Mouse (Mus musculus) midbrain, embryonic 10.5 days (tissue): ENCODE measurements around the gene Cct5. TPM values are rescaled to one million over a fixed set of nuclear protein-coding genes. Genes with fewer than 3 reads are reported as not detected.
A peak's percentile ranks its signal among the peaks of the same experiment; 100 is the strongest.

Source experiments
- DNase-seq: peaks from one replicate; pipeline ENCODE4 v3.0.0-alpha.2; 2017; ENCODE audit warnings: low spot score
- H3K27ac ChIP-seq: fragments of 300-500 bp; sonication (generic); replicated peaks from 2 replicates; pipeline ENCODE4 v1.5.1; 2016; ENCODE audit warnings: mild to moderate bottlenecking
- H3K27me3 ChIP-seq: fragments of 300-500 bp; sonication (generic); 2 replicates; pipeline ENCODE4 v1.6.1; 2016; ENCODE audit warnings: low read depth, mild to moderate bottlenecking; ENCODE audit not compliant: poor library complexity, severe bottlenecking
- H3K36me3 ChIP-seq: fragments of 300-500 bp; sonication (generic); 2 replicates; pipeline ENCODE4 v1.6.1; 2016; ENCODE audit warnings: mild to moderate bottlenecking, moderate library complexity
- H3K4me1 ChIP-seq: fragments of 300-500 bp; sonication (generic); 2 replicates; pipeline ENCODE4 v1.6.1; 2016
- H3K4me3 ChIP-seq: fragments of 300-500 bp; sonication (generic); 2 replicates; pipeline ENCODE4 v1.5.1; 2016; ENCODE audit warnings: mild to moderate bottlenecking, moderate library complexity
- H3K9me3 ChIP-seq: fragments of 300-500 bp; sonication (generic); replicated peaks from 2 replicates; pipeline ENCODE4 v1.6.1; 2016; ENCODE audit warnings: mild to moderate bottlenecking
- WGBS: fragments of 180-500 bp; shearing (Covaris S2); methylation state at CpG from one replicate; pipeline ENCODE4 v1.1.7; 2016; 5-methylcytosine and 5-hydroxymethylcytosine counted together
- polyA plus RNA-seq: library from polyadenylated mRNA; unstranded; fragments of >200 nt; fragmentation: Nextera tagmentation; extraction: Ambion mirVana; gene quantifications from 2 replicates; pipeline ENCODE4 v1.2.1, GENCODE M21; 2016

Cct5 gene
- 728 and 772 TPM in 2 replicates for polyA plus RNA-seq

- peak; percentile 99 for DNase-seq
- peaks cover 28% of the 10 kb centered on the region for H3K4me1 ChIP-seq
- peaks cover 17% of the 10 kb centered on the region for H3K36me3 ChIP-seq
- no peaks in the 10 kb centered on the region for H3K27me3 ChIP-seq
- H3K9me3 ChIP-seq, result no peaks in the 10 kb centered on the region
- peak within 1 kb of the TSS; percentile 97 for H3K27ac ChIP-seq
- peak within 1 kb of the TSS; percentile 83 for H3K4me3 ChIP-seq
- under 1% methylated on average over 63 of the region's 63 CpGs for WGBS
Measured at GRCm38 (mm10) chr15:31601646-31602374, at the start of gene Cct5, which contains the start of gene Fam173b. Gene Cct5, minus strand, starts transcription at chr15:31601804. Gene Fam173b, plus strand, starts transcription at chr15:31601852.

- no peak for DNase-seq
- no peaks in the 10 kb centered on the region for H3K4me1 ChIP-seq
- no peak overlapping the region for H3K4me3 ChIP-seq
- no peaks in the 10 kb centered on the region for H3K27me3 ChIP-seq
- WGBS, result 98% methylated on average over 7 of the region's 7 CpGs
- no peak overlapping the region for H3K27ac ChIP-seq
- no peaks in the 10 kb centered on the region for H3K36me3 ChIP-seq
- H3K9me3 ChIP-seq, result no peaks in the 10 kb centered on the region
Measured at GRCm38 (mm10) chr15:31650821-31651220, 49.2 kb upstream of the Cct5 start.

- Histone ChIP-seq H3K4me1 (no peaks in the 10 kb centered on the region), H3K27ac (no peak overlapping the region), H3K36me3 (no peaks in the 10 kb centered on the region), H3K9me3 (no peaks in the 10 kb centered on the region), H3K4me3 (no peak overlapping the region), H3K27me3 (no peaks in the 10 kb centered on the region)
- no peak for DNase-seq
- 94% methylated on average over 12 of the region's 12 CpGs for WGBS
Measured at GRCm38 (mm10) chr15:31649691-31650090, 48.1 kb upstream of the Cct5 start.

GRCm38 (mm10) chr15:31647851-31648569, 46.4 kb upstream of the Cct5 start:
- 86% methylated on average over 8 of the region's 8 CpGs for WGBS
- no peaks in the 10 kb centered on the region for H3K36me3 ChIP-seq

GRCm38 (mm10) chr15:31647225-31647624, 45.6 kb upstream of the Cct5 start:
- H3K27ac ChIP-seq, result no peak overlapping the region
- H3K27me3 ChIP-seq, result no peaks in the 10 kb centered on the region
- no peak overlapping the region for H3K4me3 ChIP-seq
- DNase-seq, result no peak
- 86% methylated on average over 6 of the region's 6 CpGs for WGBS
- no peaks in the 10 kb centered on the region for H3K9me3 ChIP-seq
- no peaks in the 10 kb centered on the region for H3K36me3 ChIP-seq
- no peaks in the 10 kb centered on the region for H3K4me1 ChIP-seq

More at GRCm38 (mm10) chr15:31647851-31648569, 46.4 kb upstream of the Cct5 start:
- H3K9me3 ChIP-seq, result no peaks in the 10 kb centered on the region
- no peak overlapping the region for H3K27ac ChIP-seq
- no peak overlapping the region for H3K4me3 ChIP-seq
- H3K27me3 ChIP-seq, result no peaks in the 10 kb centered on the region
- no peak for DNase-seq
- H3K4me1 ChIP-seq, result no peaks in the 10 kb centered on the region

GRCm38 (mm10) chr15:31636091-31636595, 34.5 kb upstream of the Cct5 start:
- DNase-seq, result no peak
- Histone ChIP-seq H3K9me3 (peaks cover 4% of the 10 kb centered on the region; the same call in 1 of the 2 replicates), H3K4me3 (no peak overlapping the region), H3K4me1 (0 out of 2 replicates have a peak, but pooled peaks cover 4% of the 10 kb centered on the region), H3K27ac (no peak overlapping the region), H3K27me3 (no peaks in the 10 kb centered on the region), H3K36me3 (no peaks in the 10 kb centered on the region)
- WGBS, result 91% methylated on average over 9 of the region's 9 CpGs

- WGBS, result 89% methylated on average over 6 of the region's 6 CpGs
- Histone ChIP-seq H3K36me3 (no peaks in the 10 kb centered on the region), H3K27ac (no peak overlapping the region), H3K4me1 (0 out of 2 replicates have a peak, but pooled peaks cover 4% of the 10 kb centered on the region), H3K4me3 (no peak overlapping the region), H3K9me3 (peaks cover 4% of the 10 kb centered on the region; the same call in 1 of the 2 replicates), H3K27me3 (no peaks in the 10 kb centered on the region)
- DNase-seq, result no peak
Measured at GRCm38 (mm10) chr15:31634582-31634981, 33.0 kb upstream of the Cct5 start.

- peaks cover 4% of the 10 kb centered on the region; the same call in 1 of the 2 replicates for H3K9me3 ChIP-seq
- no peak for DNase-seq
- WGBS, result 94% methylated on average over 4 of the region's 4 CpGs
- H3K4me3 ChIP-seq, result no peak overlapping the region
- 0 out of 2 replicates have a peak, but pooled peaks cover 4% of the 10 kb centered on the region for H3K4me1 ChIP-seq
- H3K36me3 ChIP-seq, result no peaks in the 10 kb centered on the region
- no peaks in the 10 kb centered on the region for H3K27me3 ChIP-seq
- no peak overlapping the region for H3K27ac ChIP-seq
Measured at GRCm38 (mm10) chr15:31632478-31632877, 30.9 kb upstream of the Cct5 start.

- H3K4me3 ChIP-seq, result no peak overlapping the region
- peaks cover 4% of the 10 kb centered on the region; the same call in 1 of the 2 replicates for H3K9me3 ChIP-seq
- DNase-seq, result no peak
- no peaks in the 10 kb centered on the region for H3K36me3 ChIP-seq
- no peak overlapping the region for H3K27ac ChIP-seq
- no peaks in the 10 kb centered on the region for H3K27me3 ChIP-seq
- H3K4me1 ChIP-seq, result peaks cover 10% of the 10 kb centered on the region; the same call in 1 of the 2 replicates
- WGBS, result 76% methylated on average over 12 of the region's 12 CpGs
Measured at GRCm38 (mm10) chr15:31631396-31631858, 29.8 kb upstream of the Cct5 start.

- H3K4me3 ChIP-seq, result no peak overlapping the region
- no peak overlapping the region for H3K27ac ChIP-seq
- H3K4me1 ChIP-seq, result peaks cover 10% of the 10 kb centered on the region; the same call in 1 of the 2 replicates
- no peaks in the 10 kb centered on the region for H3K27me3 ChIP-seq
- 95% methylated on average over 3 of the region's 3 CpGs for WGBS
- peaks cover 4% of the 10 kb centered on the region; the same call in 1 of the 2 replicates for H3K9me3 ChIP-seq
- no peak for DNase-seq
- 0 out of 2 replicates have a peak, but pooled peaks cover under 1% of the 10 kb centered on the region for H3K36me3 ChIP-seq
Measured at GRCm38 (mm10) chr15:31629556-31629955, 28.0 kb upstream of the Cct5 start.

- Histone ChIP-seq H3K27ac (no peak overlapping the region), H3K9me3 (no peaks in the 10 kb centered on the region), H3K4me3 (no peak overlapping the region), H3K27me3 (no peaks in the 10 kb centered on the region), H3K4me1 (peaks cover 10% of the 10 kb centered on the region; the same call in 1 of the 2 replicates), H3K36me3 (peaks cover 13% of the 10 kb centered on the region)
- 76% methylated on average over 10 of the region's 10 CpGs for WGBS
- DNase-seq, result no peak
Measured at GRCm38 (mm10) chr15:31628180-31628579, 26.6 kb upstream of the Cct5 start.

- DNase-seq, result no peak
- H3K27ac ChIP-seq, result 0 out of 2 replicates have a peak overlapping the region, but pooled peaks have one; percentile 9
Measured at GRCm38 (mm10) chr15:31627277-31628154, 25.9 kb upstream of the Cct5 start.

More at GRCm38 (mm10) chr15:31627277-31628154, 25.9 kb upstream of the Cct5 start:
- 78% methylated on average over 12 of the region's 12 CpGs for WGBS
- peaks cover 19% of the 10 kb centered on the region for H3K36me3 ChIP-seq
- no peaks in the 10 kb centered on the region for H3K9me3 ChIP-seq
- H3K27me3 ChIP-seq, result no peaks in the 10 kb centered on the region
- peaks cover 10% of the 10 kb centered on the region; the same call in 1 of the 2 replicates for H3K4me1 ChIP-seq
- no peak overlapping the region for H3K4me3 ChIP-seq
